10 mouse cellular contexts compared by ENCODE assay signal in genomic region chr1:56914279-56914678, GRCm38 (mm10).
"Had no signal": no experiment of that assay in that cellular context is flagged by ENCODE, and none has a peak within 500 bp of the region (broad histone marks: within the 10 kb centered on the region; RNA-seq: fewer than 3 reads in every experiment).

No protein-coding gene starts in this region.

- DNase-seq: kidney, adult 8-10 months; kidney, postnatal 36 days; layer of hippocampus, adult 9-11 months; layer of hippocampus, postnatal 36 days; thymus, adult 18-20 months; thymus, postnatal 14 days had no signal

- ATAC-seq: inflammation-experienced regulatory T-cells, adult 6 months; intestine, postnatal 0 days; liver, embryonic 12.5 days; midbrain, embryonic 13.5 days had no signal
